Mouse (Mus musculus): Measurements from ENCODE around the gene Nuak1. TPM values are rescaled to one million over a fixed set of nuclear protein-coding genes. Genes with fewer than 3 reads are reported as not detected.

Nuak1 gene
- total RNA-seq, 2 experiments from 2014 or later = 0.11 to 0.29 TPM

DNA sequence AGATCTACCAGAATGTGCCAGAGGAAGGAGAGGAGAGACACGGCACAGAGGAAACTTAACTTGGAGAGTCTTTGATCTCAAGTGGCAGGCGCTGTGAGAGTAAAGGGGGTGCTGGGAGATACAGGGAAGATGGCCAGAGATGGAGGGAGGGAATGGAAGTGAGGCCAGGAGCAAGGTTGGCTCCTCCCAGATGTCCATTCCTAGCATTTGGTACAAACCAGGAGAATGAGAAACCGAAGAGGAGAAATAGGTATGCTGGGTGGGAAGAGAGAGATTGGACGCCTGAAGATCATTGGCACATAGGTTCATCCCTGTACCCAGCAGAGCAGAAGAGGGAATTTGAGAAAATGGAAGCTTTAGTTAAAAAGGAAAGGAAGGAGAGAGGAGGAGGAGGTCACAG lies 82.8 kb downstream of the Nuak1 start:
- ATAC-seq (ENCODE audit: poor library complexity, severe bottlenecking) = no peak

DNA sequence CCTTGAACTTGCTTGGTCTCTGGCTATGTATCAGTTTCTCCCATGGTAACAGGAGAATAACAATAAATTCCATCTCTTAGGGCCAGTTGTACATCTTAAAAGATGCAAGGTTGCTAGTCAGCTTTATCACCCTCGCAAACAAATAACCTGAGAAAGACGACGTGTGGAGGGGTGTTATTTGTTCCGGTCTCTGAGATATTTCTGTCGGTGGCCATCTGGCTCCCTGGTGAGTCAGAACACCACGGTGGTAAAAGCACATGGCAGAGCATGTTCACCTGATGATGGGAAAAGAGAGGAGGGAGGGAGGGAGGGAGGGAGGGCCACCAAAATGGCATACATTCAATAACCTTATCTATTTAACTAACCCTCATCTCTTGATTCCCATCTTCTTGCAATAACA lies 86.1 kb downstream of the Nuak1 start:
- no peak for ATAC-seq (ENCODE audit: poor library complexity, severe bottlenecking)

DNA sequence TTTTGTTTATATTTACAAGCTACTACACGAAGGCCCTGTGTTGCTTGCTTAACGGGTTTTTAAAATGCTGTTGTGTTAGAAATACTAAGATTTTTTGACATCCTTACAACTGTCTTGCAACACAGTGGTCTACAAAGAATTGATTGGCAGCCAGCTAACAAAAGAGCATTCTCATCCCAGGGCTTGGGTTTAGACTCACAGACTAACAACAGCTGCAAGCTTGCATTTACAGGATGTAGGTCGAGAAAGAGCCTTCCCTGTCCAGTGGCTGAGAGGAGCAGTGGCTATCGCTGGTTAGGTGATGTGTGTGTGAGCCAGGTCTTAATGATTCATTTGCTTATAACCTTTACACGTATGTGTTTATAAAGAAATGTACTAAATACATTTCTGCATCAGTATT lies 94.7 kb downstream of the Nuak1 start:
- ATAC-seq (ENCODE audit: poor library complexity, severe bottlenecking) = no peak

DNA sequence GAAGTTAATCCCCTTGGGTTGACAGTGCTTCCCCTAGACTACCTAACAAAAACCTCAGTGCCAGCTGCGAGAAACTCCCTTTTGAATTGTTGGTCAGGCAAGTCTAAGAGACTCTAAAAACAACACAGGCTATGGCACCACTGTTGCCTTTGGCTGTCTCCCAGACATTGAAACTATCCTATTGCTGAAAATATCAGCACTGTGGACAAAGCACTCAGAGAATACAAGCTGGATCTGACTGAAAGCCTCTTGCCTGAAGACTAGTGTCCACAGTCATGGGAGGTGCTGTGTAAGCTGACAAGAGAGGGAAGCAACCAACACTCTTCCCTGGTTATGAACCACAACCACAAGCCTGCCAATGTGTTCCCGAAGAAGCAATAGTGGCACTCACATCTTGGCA lies 96.9 kb downstream of the Nuak1 start:
- ATAC-seq (ENCODE audit: poor library complexity, severe bottlenecking) = no peak

DNA sequence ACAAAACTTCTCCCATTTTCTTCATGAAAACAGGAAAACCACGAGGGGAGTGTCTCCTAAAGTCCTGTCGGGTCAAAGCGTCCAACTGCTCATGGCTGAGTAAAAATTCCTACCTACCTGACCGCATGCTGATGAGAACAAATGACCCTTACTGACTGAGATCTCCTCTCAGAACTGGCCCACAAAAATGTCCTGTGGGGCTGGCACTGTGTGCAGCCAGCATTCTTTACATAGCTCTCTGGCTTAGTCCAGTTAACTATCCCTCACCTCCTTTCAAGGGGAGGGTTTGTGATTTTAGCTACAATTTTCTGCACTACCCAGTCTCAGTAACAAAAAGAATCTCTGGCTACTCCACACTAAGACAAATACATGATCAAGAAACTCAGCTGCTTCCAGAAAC lies 100.9 kb downstream of the Nuak1 start:
- no peak for ATAC-seq (ENCODE audit: poor library complexity, severe bottlenecking)

DNA sequence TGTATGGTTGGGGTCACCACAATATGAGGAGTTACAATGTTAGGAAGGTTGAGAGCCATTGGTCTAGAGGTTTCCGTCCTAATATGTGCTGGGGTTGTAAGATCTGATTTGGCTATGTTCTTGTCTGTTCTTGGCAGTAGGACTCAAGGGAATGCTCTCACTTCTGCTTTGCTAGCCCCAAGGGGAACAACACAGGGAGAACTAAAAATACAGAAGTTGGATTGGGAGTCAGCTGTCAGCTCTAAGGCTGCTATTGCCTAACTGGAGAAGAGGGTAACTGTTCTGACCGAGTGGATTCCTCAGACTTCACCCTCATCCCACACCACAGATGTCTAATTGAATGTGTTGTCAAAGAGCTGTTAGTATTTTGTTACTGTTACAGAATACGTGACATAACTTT lies 101.6 kb downstream of the Nuak1 start:
- ATAC-seq (ENCODE audit: poor library complexity, severe bottlenecking) = peak; percentile 94

DNA sequence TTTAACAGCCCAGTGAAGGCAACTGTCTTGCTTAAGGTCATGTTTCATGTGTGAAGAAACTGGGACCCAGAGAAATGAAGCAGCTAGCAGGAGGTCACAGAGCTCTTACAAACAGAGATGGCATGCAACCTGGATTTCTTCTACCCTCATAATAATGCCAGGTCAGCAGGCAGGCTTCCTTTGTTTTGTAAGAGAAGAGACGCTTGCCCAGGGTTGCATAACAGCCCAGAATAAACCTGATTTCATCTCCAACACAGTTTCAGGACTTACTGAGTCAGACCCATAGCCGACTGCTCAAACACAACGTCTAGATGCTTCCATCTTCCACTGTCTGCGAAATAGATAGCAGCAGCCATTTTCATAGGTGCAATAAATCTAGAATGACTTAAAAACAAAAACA lies 105.0 kb downstream of the Nuak1 start:
- peak; percentile 57 for ATAC-seq (ENCODE audit: poor library complexity, severe bottlenecking)

DNA sequence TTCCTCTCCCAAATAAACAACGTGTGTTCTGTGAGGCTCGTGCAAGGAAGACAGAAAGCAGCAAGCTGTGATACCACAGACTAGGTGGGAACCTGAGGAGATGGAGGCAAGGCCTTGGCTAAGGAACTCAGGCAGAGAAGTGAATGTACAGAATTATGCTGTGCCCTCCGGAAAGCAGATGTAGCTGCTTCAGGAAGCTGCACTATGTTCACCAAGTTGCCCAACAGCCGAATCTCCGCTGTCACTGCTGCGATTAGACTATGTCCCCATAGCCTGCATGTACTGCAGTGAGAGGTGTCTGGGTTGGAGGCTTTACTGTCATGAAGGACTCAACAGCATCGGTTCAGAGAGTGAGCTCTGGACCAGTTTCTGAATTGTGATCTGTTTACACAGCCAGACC lies 110.6 kb downstream of the Nuak1 start:
- peak; percentile 87 for ATAC-seq (ENCODE audit: poor library complexity, severe bottlenecking)

DNA sequence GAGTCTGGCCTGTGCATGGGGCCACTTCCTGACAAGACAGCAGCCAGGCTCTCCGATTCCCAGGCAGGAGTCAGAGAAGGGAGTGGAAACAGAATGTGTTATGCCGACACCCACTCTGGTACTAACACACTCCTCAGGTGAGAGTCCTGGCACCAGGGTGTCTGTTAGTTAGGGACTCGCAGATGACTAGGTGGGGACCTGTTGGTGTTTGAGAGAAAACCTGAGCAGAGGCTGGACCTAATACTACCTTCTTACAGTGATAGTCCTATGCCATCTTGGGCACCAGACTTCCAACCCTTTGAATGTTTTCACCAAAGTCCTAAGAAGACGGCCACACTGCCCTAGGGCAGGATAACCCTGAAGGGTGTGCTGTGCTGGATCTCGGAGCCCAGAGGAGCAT lies 111.1 kb downstream of the Nuak1 start:
- no peak for ATAC-seq (ENCODE audit: poor library complexity, severe bottlenecking)

DNA sequence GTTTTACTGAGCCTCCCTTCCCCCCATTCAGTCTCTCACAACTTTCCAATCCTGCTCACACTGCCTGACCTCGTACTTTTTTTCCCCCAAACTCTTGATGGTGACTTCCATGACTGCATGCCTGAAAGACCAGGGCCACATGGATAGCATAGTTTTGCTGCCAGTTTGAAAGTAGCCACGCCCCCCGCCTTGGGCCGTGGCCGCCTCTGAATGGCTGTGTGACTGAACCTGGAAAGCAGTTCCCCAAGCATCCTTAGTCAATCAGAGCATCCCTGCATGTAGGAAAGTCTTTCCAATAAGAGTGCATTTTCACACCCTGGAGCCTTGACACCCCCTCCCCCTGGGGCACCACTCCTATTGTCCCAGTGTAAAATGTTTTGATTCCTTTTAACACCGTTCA lies 116.4 kb downstream of the Nuak1 start:
- ATAC-seq (ENCODE audit: poor library complexity, severe bottlenecking) = no peak

Other genes starting within 250 kb of the Nuak1 start
- 122 and 125 TPM in 2 replicates for gene Ckap4, start 93.5 kb upstream of the Nuak1 start, total RNA-seq (2015)
- gene Ckap4, start 93.5 kb upstream of the Nuak1 start, total RNA-seq (2017) = 115 TPM in 2 replicates
- gene Tcp11l2, start 136.0 kb upstream of the Nuak1 start, total RNA-seq (2015) = 54.8 and 59.3 TPM in 2 replicates
- gene Tcp11l2, start 136.0 kb upstream of the Nuak1 start, total RNA-seq (2017) = 29.7 and 36.1 TPM in 2 replicates
- gene Polr3b, start 181.7 kb upstream of the Nuak1 start, total RNA-seq (2015) = 20.0 and 20.1 TPM in 2 replicates
- gene Polr3b, start 181.7 kb upstream of the Nuak1 start, total RNA-seq (2017) = 26.3 and 28.7 TPM in 2 replicates